Mouse (Mus musculus) embryonic facial prominence, embryonic 13.5 days (tissue): ENCODE measurements at regions not wholly inside any gene's neighbourhood (a gene's known extent, or its start where the extent isn't known, plus 50 kb on each side); places are given as distances from the start of the nearest gene placed in this dataset.

Experiments used
- ATAC-seq: fragments of 200-750 bp; cut with Nextera tagmentation; 2 replicates; pipeline ENCODE4 v1.8.0; 2017; ENCODE audit warnings: low read depth; ENCODE audit not compliant: insufficient number of reproducible peaks, insufficient read depth, low FRiP score, low TSS enrichment
- H3K27ac ChIP-seq: fragments of 300-500 bp; sonication (generic); 2 replicates; pipeline ENCODE4 v1.5.1; 2015; ENCODE audit warnings: moderate library complexity, mild to moderate bottlenecking, inconsistent platforms
- H3K27me3 ChIP-seq: fragments of 300-500 bp; sonication (generic); 2 replicates; pipeline ENCODE4 v1.6.1; 2015; ENCODE audit warnings: mild to moderate bottlenecking, inconsistent platforms
- H3K36me3 ChIP-seq: fragments of 300-500 bp; sonication (generic); 2 replicates; pipeline ENCODE4 v1.6.1; 2015; ENCODE audit warnings: mild to moderate bottlenecking, inconsistent platforms
- H3K4me1 ChIP-seq: fragments of 300-500 bp; sonication (generic); 2 replicates; pipeline ENCODE4 v1.6.1; 2015; ENCODE audit warnings: inconsistent platforms
- H3K4me2 ChIP-seq: fragments of 300-500 bp; sonication (generic); 2 replicates; pipeline ENCODE4 v1.6.1; 2015; ENCODE audit warnings: moderate library complexity, mild to moderate bottlenecking, inconsistent platforms
- H3K4me3 ChIP-seq: fragments of 300-500 bp; sonication (generic); 2 replicates; pipeline ENCODE4 v1.5.1; 2015; ENCODE audit warnings: mild to moderate bottlenecking, inconsistent platforms
- H3K9ac ChIP-seq: fragments of 300-500 bp; sonication (generic); 2 replicates; pipeline ENCODE4 v1.6.1; 2015; ENCODE audit warnings: mild to moderate bottlenecking, inconsistent platforms
- H3K9me3 ChIP-seq: fragments of 300-500 bp; sonication (generic); 2 replicates; pipeline ENCODE4 v1.6.1; 2016; ENCODE audit warnings: inconsistent platforms
- WGBS: fragments of 180-500 bp; shearing (Covaris S2); methylation state at CpG from one replicate; pipeline ENCODE4 v1.1.7; 2015; ENCODE audit warnings: mixed read lengths; 5-methylcytosine and 5-hydroxymethylcytosine counted together

DNA sequence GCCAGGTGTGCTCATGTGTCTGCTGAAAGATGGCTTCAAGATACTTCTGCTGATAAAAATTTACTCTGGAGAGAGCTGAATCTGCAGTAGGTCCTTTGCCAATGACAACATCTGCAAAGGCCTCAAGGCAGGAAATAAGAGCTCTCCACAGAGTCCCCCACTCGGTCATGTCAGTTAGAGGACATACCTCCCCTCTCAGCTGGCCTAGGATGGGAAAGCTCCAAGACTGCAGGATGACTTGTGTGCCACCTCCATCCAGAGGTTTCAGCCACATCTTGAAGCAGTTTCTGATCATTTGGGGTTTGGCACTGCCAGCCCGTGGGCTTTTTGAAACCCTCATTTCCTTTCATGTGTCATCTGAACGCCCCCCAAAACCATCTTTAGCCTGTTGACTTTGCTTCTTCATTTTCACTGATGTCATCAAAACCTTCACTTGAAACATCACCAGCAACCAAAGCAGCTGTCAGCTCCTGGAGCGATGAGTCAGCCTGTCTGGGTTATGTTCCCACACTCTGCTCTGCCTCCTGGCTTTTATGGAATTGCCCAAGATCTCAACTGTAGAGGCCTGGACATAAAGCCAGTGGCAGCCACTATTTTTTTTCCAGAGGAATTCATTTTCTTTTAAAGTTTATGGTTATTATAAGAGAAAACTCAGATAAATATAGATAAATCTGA, 256.5 kb upstream of the Tenm4 start:
- H3K9ac ChIP-seq, result no peak overlapping the region
- 0 out of 2 replicates have a peak overlapping the region, but pooled peaks have one; percentile 5 for H3K27ac ChIP-seq
- H3K27me3 ChIP-seq, result no peaks in the 10 kb centered on the region
- H3K36me3 ChIP-seq, result no peaks in the 10 kb centered on the region
- 45% methylated on average over 4 of the region's 4 CpGs for WGBS
- H3K4me1 ChIP-seq, result peaks cover 10% of the 10 kb centered on the region
- no peak overlapping the region for H3K4me2 ChIP-seq
- ATAC-seq, result no peak
- no peak overlapping the region for H3K4me3 ChIP-seq
- H3K9me3 ChIP-seq, result no peaks in the 10 kb centered on the region

DNA sequence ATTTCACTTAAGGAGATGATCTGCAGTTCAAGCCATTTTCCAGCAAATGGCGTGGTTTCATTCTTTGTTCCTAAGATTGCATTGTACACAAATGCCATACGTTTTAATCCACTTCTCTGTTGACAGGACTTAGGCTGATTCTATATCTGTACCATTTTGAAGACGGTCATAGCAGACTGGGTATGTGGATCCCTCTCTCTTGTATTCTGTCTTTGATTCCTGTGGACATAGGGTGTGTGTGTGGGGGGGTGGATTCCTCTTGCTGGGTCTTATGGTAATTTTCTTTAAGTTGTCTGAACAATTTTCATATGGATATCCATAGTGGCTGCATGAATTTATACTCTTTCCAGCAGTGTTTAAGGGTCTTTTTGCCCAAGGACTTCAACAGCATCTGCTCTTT, 251.1 kb upstream of the Tenm4 start:
- WGBS, result 69% methylated on average over 3 of the region's 3 CpGs
- no peak for ATAC-seq

DNA sequence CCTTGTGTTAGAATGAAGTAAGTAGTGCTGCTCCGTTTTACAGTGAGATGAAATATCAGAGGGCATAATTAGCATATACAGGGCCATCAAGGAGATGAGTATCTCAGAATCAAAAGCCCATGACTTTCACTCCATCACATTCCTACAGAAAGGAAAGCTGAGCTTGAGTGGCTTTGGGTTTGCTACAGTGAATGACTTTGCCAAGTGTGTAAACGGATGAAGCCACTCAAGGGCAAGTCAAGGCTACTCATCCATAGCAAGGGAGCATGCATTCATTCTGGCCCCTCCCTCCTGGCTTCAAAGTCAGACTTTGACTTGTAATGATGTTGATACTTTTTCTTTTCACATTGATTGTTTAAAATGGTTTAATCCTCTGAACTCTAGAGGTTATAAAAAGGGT, 246.2 kb upstream of the Tenm4 start:
- WGBS, result 73% methylated on average over 2 of the region's 2 CpGs
- no peak overlapping the region for H3K9ac ChIP-seq
- no peak for ATAC-seq
- H3K27ac ChIP-seq, result no peak overlapping the region
- H3K4me2 ChIP-seq, result no peak overlapping the region
- H3K27me3 ChIP-seq, result no peaks in the 10 kb centered on the region
- no peaks in the 10 kb centered on the region for H3K4me1 ChIP-seq
- H3K36me3 ChIP-seq, result no peaks in the 10 kb centered on the region
- no peak overlapping the region for H3K4me3 ChIP-seq
- no peaks in the 10 kb centered on the region for H3K9me3 ChIP-seq

More for the DNA sequence above, 251.1 kb upstream of the Tenm4 start:
- Histone ChIP-seq H3K36me3 (no peaks in the 10 kb centered on the region), H3K4me3 (no peak overlapping the region), H3K4me1 (no peaks in the 10 kb centered on the region), H3K27ac (no peak overlapping the region), H3K9ac (no peak overlapping the region), H3K9me3 (no peaks in the 10 kb centered on the region), H3K27me3 (no peaks in the 10 kb centered on the region), H3K4me2 (no peak overlapping the region)

DNA sequence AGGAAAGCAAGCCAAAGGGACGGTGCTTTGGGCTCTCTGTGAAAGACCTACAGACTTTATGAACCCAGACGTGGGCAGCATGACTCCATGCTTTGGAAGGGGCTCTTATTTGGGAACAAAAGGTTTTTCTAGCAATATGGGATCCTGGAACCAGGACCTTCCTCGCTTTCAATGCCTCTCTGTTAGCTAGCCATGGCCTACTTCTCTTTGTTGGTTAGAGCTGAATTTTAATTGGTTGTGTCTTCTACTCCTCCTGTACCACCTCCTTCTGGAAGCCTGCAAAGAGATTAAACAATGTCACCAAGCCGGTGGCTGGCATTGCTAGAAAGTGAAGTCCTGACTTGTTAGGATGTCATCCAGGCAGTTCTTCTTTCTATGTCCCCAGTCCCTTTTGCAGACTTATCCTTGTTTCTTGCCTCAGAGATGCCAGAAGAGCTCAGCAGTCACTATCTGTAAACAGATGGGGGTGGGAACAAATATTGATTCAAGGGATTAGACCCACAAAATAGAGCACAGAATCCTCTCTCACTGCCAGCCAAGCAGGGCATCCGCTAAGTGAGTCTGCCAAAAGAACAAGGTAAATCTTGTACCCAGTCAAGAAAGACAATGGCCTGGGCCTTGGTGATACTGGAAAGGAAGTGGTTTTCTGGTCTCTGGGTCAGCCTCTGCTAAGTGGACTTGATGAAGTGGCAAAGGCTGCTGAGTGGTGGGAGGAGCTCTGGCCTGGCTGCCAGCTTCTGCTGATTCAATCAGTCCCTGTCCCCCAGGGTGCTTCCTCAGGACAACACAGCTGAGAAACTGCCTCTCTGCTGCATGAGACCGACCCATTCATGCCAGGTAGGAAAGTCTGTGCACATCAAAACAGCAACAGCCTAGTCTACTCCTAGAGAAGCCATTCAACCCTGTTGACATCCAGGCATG, 244.7 kb upstream of the Tenm4 start:
- Histone ChIP-seq H3K36me3 (no peaks in the 10 kb centered on the region), H3K27me3 (no peaks in the 10 kb centered on the region), H3K4me2 (no peak overlapping the region), H3K27ac (no peak overlapping the region), H3K9me3 (no peaks in the 10 kb centered on the region), H3K4me1 (no peaks in the 10 kb centered on the region), H3K9ac (no peak overlapping the region), H3K4me3 (no peak overlapping the region)
- WGBS, result 75% methylated on average over 6 of the region's 6 CpGs
- ATAC-seq, result no peak

DNA sequence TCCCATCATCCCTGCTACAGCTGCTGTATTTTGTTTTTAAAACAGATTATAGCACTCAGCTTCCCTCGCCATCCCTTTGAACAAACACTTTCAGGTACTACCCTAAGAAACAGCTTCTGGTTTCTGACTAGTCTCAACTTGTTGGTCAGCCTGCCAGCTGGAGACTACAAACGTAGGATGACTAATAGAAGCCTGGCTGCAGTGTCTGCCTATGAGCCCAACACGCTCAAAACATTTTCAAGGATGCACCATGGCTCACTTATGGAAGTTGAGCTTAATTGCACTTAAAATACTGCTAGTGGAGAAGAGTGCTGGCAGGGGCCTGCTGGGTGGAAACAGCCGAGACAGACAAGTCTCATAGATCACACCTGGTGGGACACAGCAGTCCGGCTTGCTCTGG, 234.4 kb upstream of the Tenm4 start:
- Histone ChIP-seq H3K4me1 (no peaks in the 10 kb centered on the region), H3K4me3 (no peak overlapping the region), H3K27me3 (no peaks in the 10 kb centered on the region), H3K9ac (no peak overlapping the region), H3K4me2 (no peak overlapping the region), H3K9me3 (no peaks in the 10 kb centered on the region), H3K36me3 (no peaks in the 10 kb centered on the region), H3K27ac (no peak overlapping the region)
- WGBS, result 71% methylated on average over 5 of the region's 5 CpGs
- ATAC-seq, result no peak

DNA sequence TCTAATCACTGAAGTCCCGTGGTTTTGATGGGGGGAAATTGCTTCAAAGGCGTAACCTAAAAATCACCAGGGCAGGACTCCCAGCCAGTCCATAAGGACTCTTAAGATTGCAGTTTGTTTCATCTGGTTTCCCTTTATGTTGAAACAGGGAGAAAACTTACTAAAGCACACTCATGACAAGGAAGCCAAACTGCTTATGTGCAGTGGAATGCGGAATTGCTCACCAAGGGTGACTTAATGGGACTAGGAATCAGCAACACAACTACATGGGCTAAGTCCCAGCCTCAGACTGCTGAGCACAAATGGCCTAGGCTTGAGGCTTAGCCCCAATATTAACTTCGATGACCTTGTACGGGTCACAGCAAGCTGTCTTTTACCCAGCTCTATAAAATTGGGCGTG, 227.6 kb upstream of the Tenm4 start:
- Histone ChIP-seq H3K9ac (no peak overlapping the region), H3K4me1 (no peaks in the 10 kb centered on the region), H3K4me2 (no peak overlapping the region), H3K36me3 (no peaks in the 10 kb centered on the region), H3K27ac (no peak overlapping the region), H3K4me3 (no peak overlapping the region), H3K9me3 (no peaks in the 10 kb centered on the region), H3K27me3 (no peaks in the 10 kb centered on the region)
- 87% methylated on average over 6 of the region's 6 CpGs for WGBS
- no peak for ATAC-seq

DNA sequence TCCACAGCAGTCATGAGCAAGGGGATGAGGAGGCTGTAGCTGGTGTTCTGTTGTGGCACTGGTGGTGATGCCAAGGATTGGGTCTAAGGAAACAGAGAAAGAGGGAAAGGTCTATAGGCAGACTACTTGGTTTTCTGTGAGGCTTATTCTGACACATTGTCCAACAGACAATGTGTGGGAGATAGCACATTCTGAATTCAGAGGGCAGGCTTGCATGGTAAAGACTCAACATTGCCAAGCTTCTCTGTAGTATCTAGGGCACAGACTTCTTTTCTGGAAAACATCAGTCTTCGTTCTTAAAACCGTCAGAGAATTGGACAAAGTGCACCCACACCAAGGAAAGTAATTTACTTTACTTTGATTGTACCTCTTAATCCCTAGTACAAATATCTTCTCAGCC, 218.7 kb upstream of the Tenm4 start:
- no peaks in the 10 kb centered on the region for H3K36me3 ChIP-seq
- no peak overlapping the region for H3K4me2 ChIP-seq
- no peak overlapping the region for H3K9ac ChIP-seq
- no peaks in the 10 kb centered on the region for H3K4me1 ChIP-seq
- no peak for ATAC-seq
- no peaks in the 10 kb centered on the region for H3K9me3 ChIP-seq
- H3K27ac ChIP-seq, result no peak overlapping the region
- no peak overlapping the region for H3K4me3 ChIP-seq
- WGBS, result 76% methylated on average over 2 of the region's 2 CpGs
- H3K27me3 ChIP-seq, result no peaks in the 10 kb centered on the region

DNA sequence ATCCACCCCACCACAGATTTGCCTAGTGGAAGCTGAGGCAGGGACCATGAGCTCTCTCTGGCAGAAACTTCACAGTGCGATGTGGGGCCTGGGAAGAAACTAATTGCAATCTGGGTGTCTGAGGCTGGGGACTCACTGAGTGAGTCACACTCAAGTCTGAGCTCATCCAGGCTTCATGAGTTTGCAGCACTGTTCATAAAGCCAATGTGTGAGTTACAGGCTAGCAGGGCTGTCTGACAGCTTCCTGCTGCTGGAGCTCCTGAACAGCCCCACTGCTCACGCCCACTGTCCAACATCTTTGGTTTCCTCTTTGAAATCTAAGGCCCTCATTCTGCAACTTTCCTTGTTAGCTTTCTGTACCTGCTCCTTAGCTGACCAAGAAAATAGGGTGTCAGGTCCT, 216.5 kb upstream of the Tenm4 start:
- no peak overlapping the region for H3K9ac ChIP-seq
- no peak overlapping the region for H3K27ac ChIP-seq
- 92% methylated on average over 2 of the region's 2 CpGs for WGBS
- H3K36me3 ChIP-seq, result no peaks in the 10 kb centered on the region
- H3K4me1 ChIP-seq, result no peaks in the 10 kb centered on the region
- H3K4me2 ChIP-seq, result no peak overlapping the region
- ATAC-seq, result no peak
- H3K4me3 ChIP-seq, result no peak overlapping the region
- H3K27me3 ChIP-seq, result no peaks in the 10 kb centered on the region
- no peaks in the 10 kb centered on the region for H3K9me3 ChIP-seq

DNA sequence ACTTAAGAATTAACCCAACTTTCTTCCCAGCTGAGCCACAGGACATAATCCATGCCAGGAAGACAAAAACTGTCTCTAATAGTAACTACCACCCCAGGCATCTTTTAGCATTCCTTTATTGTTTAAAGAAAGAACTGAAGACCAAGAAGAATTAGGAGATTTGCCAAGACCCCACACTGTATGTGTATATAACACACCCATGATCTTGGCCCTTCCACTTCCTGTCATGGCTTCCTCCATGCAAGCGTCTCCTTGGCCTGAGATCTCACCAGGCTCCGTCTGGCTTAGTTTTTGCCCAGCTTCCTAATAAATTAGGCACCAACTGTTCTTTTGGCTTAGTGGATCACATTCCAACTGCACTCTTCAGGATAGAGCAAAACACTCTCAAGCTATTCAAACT, 215.9 kb upstream of the Tenm4 start:
- WGBS, result 80% methylated on average over 2 of the region's 2 CpGs
- Histone ChIP-seq H3K4me2 (no peak overlapping the region), H3K9me3 (no peaks in the 10 kb centered on the region), H3K27me3 (no peaks in the 10 kb centered on the region), H3K36me3 (no peaks in the 10 kb centered on the region), H3K4me1 (no peaks in the 10 kb centered on the region), H3K4me3 (no peak overlapping the region), H3K9ac (no peak overlapping the region), H3K27ac (no peak overlapping the region)
- ATAC-seq, result no peak

DNA sequence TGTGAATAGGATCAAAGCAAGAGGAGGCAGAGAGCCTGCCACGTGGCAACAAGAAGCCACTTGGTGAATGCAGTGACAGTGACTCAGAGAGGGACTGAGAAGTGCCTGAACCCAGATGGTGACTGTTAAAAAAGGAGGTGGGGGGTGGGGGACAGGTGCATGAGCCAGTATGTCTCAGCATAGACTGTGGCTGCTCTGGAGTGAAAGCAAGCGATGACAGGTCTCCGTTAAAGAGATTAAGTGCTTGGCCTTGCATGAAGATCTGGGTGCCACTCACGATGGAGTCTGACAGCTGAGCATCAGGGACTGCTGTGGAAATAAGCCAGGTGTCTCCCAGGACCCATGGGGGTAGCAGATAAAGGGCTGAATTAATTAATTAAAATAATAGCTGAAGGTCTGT, 212.0 kb upstream of the Tenm4 start:
- Histone ChIP-seq H3K27ac (no peak overlapping the region), H3K9me3 (no peaks in the 10 kb centered on the region), H3K27me3 (no peaks in the 10 kb centered on the region), H3K4me1 (no peaks in the 10 kb centered on the region), H3K4me3 (no peak overlapping the region), H3K4me2 (no peak overlapping the region), H3K36me3 (no peaks in the 10 kb centered on the region), H3K9ac (no peak overlapping the region)
- WGBS, result 76% methylated on average over 4 of the region's 4 CpGs
- no peak for ATAC-seq

DNA sequence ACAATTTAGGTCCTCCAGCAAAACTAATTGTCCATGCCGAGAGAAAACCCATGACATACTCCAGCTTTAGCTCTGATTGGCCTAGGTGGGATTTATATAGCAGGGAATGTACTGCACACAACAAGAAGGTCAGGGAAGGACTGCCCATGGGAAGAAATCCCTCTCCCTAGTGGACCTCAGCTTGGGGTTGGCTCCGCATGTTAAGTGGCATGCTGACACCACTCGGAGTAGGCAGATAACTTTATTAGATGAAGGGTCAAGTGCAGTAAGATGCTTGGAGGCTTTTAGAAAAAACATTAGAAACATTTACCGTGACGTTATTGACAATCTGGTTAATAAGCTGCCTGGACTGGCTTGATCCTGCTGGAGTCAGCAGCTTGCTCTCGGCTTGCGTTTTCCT, 199.2 kb upstream of the Tenm4 start:
- Histone ChIP-seq H3K27ac (no peak overlapping the region), H3K9me3 (no peaks in the 10 kb centered on the region), H3K4me2 (no peak overlapping the region), H3K36me3 (no peaks in the 10 kb centered on the region), H3K9ac (no peak overlapping the region), H3K4me3 (no peak overlapping the region), H3K27me3 (no peaks in the 10 kb centered on the region), H3K4me1 (no peaks in the 10 kb centered on the region)
- no peak for ATAC-seq
- 79% methylated on average over 7 of the region's 7 CpGs for WGBS

DNA sequence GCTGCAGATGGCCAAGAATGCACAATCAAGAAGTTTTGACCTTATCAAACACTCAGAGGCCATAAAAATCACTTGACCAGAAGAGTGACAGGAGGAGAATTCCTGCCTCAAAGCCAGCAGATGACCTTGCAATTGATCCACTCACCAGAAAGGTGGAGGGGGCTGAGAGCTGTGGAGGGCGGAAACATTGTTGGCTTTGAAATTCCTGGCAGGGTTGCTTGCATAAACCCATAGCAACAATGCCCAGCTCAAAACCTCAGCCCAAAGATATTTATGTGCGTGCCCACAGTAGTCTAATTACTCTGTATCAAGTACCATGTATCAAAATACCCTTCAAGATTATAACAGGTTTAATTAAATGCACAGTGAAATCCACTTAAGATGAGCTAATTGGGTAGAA, 197.0 kb upstream of the Tenm4 start:
- H3K4me3 ChIP-seq, result no peak overlapping the region
- H3K27me3 ChIP-seq, result no peaks in the 10 kb centered on the region
- no peaks in the 10 kb centered on the region for H3K36me3 ChIP-seq
- no peak overlapping the region for H3K4me2 ChIP-seq
- H3K27ac ChIP-seq, result no peak overlapping the region
- no peak overlapping the region for H3K9ac ChIP-seq
- WGBS, result 74% methylated on average over 2 of the region's 2 CpGs
- no peak for ATAC-seq
- H3K9me3 ChIP-seq, result no peaks in the 10 kb centered on the region
- H3K4me1 ChIP-seq, result no peaks in the 10 kb centered on the region
